Mouse (Mus musculus): ENCODE data around the gene Raet1e. TPM values are rescaled to one million over a fixed set of nuclear protein-coding genes. Genes with fewer than 3 reads are reported as not detected.

The Raet1e gene
- polyA plus RNA-seq, 1 experiment from 2014 or later: 8.3 TPM

Other genes with a start within 250 kb of the Raet1e start
- gene 4930444G20Rik, start 90.5 kb upstream of the Raet1e start, polyA plus RNA-seq (2015; fragmentation: Nextera tagmentation; extraction: Ambion mirVana): not detected in 2 replicates
- 21.3 and 21.6 TPM in 2 replicates for gene E030030I06Rik, start 9.3 kb upstream of the Raet1e start, polyA plus RNA-seq (2015; fragmentation: Nextera tagmentation; extraction: Ambion mirVana)
- gene H60b, start within 50 bp of the Raet1e start, polyA plus RNA-seq (2015; fragmentation: Nextera tagmentation; extraction: Ambion mirVana): 0.68 and 0.98 TPM in 2 replicates
- 9.4 and 10.6 TPM in 2 replicates for gene Raet1d, start 202.0 kb downstream of the Raet1e start, polyA plus RNA-seq (2015; fragmentation: Nextera tagmentation; extraction: Ambion mirVana)

Data from stomach, embryonic 15.5 days (tissue).